In the genomic region with DNA sequence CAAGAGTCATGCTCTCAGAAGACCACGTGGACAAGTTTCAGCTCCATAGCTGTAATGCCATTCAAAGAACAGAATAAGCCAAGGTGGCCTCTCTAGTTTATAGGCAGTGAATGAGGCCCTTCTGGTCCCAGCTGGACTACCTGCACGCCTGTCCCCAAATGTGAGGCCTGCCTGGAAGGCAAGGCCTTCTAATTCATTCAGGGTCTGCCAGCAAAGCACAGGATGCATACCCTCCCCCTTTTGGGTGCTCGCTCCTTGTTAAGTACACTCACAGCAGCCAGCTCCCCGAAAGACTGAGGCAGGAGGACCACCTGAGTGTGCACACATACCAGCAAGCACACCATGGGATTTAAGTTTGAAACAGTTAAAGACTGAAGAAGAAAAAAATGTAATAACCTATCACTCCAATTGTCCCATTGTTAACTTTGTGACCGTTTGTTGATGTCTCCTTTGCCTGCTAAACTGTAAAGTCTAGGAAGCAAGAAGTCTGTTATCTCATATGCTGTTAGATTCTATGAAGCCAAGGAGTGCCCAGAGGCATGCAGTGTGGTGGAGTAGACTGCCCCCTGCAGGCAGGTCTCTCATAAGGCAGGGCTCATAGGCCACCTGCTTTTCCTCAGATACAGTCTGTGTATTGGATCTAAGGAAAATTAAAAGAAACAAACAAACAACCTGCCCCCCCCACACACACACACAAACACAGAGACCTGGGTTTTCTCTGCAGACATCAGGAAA, we compare ENCODE assay signal across 8 mouse cellular contexts. TPM values are rescaled to one million over a fixed set of nuclear protein-coding genes. Genes with fewer than 3 reads are reported as not detected.
DNase-seq lines count a peak whose midpoint lies in the region; ATAC-seq lines count a peak whose summit lies in the region.

No protein-coding gene starts in this region.

- ATAC-seq in midbrain, embryonic 11.5 days (ENCODE audit: low FRiP score): no peak
- no peak for ATAC-seq in midbrain, embryonic 16.5 days

- H3K27ac ChIP-seq in midbrain, embryonic 11.5 days (ENCODE audit: low read depth, low read length): no peak overlapping the region
- no peak overlapping the region for H3K27ac ChIP-seq in midbrain, embryonic 16.5 days (ENCODE audit: low read length)

- peaks cover 2% of the 10 kb centered on the region; the same call in 1 of the 2 replicates for H3K27me3 ChIP-seq in midbrain, embryonic 11.5 days (ENCODE audit: control insufficient read depth, insufficient read depth, low read length)
- no peaks in the 10 kb centered on the region for H3K27me3 ChIP-seq in midbrain, embryonic 16.5 days (ENCODE audit: control insufficient read depth, insufficient read depth, low read depth, low read length)

- H3K4me3 ChIP-seq in midbrain, embryonic 11.5 days (ENCODE audit: low read depth, low read length): no peak overlapping the region
- H3K4me3 ChIP-seq in midbrain, embryonic 16.5 days (ENCODE audit: low read depth, low read length): no peak overlapping the region

- peak; percentile 88 for DNase-seq in midbrain, embryonic 11.5 days (ENCODE audit: low spot score, missing footprints)
- DNase-seq in cerebellum, adult 18-20 months: peak; percentile 86 to 90
- peak; percentile 76 to 80 for DNase-seq in frontal cortex, postnatal 25 days (ENCODE audit: low spot score in 2 of 2)
- DNase-seq in kidney, postnatal 14 days: peak; percentile 88
- DNase-seq in lung, adult 18-20 months: peak; percentile 76 to 82
- peak; percentile 90 to 92 for DNase-seq in right cerebral cortex, postnatal 10 days (ENCODE audit: low spot score in 2 of 2)
- DNase-seq in urinary bladder, postnatal 14 days (ENCODE audit: low spot score): peak; percentile 88

- no peak overlapping the region for H3K4me2 ChIP-seq in midbrain, embryonic 11.5 days
- H3K4me2 ChIP-seq in midbrain, embryonic 16.5 days (ENCODE audit: low read length): no peak overlapping the region

- H3K9me3 ChIP-seq in midbrain, embryonic 11.5 days (ENCODE audit: control insufficient read depth, low read length): no peaks in the 10 kb centered on the region
- no peaks in the 10 kb centered on the region for H3K9me3 ChIP-seq in midbrain, embryonic 16.5 days (replicated peaks; ENCODE audit: control insufficient read depth, low read length, poor library complexity, severe bottlenecking)

- H3K4me1 ChIP-seq in midbrain, embryonic 11.5 days (ENCODE audit: control insufficient read depth, insufficient read depth, low read length): peaks cover 12% of the 10 kb centered on the region
- peaks cover 8% of the 10 kb centered on the region for H3K4me1 ChIP-seq in midbrain, embryonic 16.5 days (ENCODE audit: control insufficient read depth, insufficient read depth, low read length)

- H3K36me3 ChIP-seq in midbrain, embryonic 11.5 days (ENCODE audit: control insufficient read depth, insufficient read depth, low read length): no peaks in the 10 kb centered on the region
- H3K36me3 ChIP-seq in midbrain, embryonic 16.5 days (ENCODE audit: control insufficient read depth, insufficient read depth, low read length): no peaks in the 10 kb centered on the region

- WGBS in midbrain, embryonic 11.5 days: 61% methylated on average over 5 of the region's 5 CpGs
- 58% methylated on average over 5 of the region's 5 CpGs for WGBS in midbrain, embryonic 16.5 days

- H3K9ac ChIP-seq in midbrain, embryonic 11.5 days (ENCODE audit: low read length): no peak overlapping the region
- no peak overlapping the region for H3K9ac ChIP-seq in midbrain, embryonic 16.5 days (ENCODE audit: low read depth, low read length)

RNA-seq across cellular contexts. Expression of a gene that starts 3.6 kb away (rescaled TPM):
- polyA plus RNA-seq in midbrain, embryonic 11.5 days (2014; fragmentation: Nextera tagmentation; extraction: Ambion mirVana): 5.8 and 7.8 TPM in 2 replicates
- 17.3 and 17.8 TPM in 2 replicates for polyA plus RNA-seq in midbrain, embryonic 16.5 days (2015; fragmentation: Nextera tagmentation; extraction: Ambion mirVana)
